Mouse (Mus musculus): ENCODE data around the gene Nsf. TPM values are rescaled to one million over a fixed set of nuclear protein-coding genes. Genes with fewer than 3 reads are reported as not detected.
"Not testable (repeated sequence)": the region's sequence is repeated elsewhere in the genome, so short reads cannot be mapped to it uniquely, and the experiment has no call there.

The Nsf gene
- total RNA-seq, 2 experiments from 2014 or later: 1,134 to 1,252 TPM

GRCm38 (mm10) chr11:103901581-103901966 is 52.3 kb downstream of the Nsf start:
- H3K4me3 ChIP-seq: no peak overlapping the region
- no peak overlapping the region for H3K27ac ChIP-seq
- no peak for DNase-seq (ENCODE audit: low spot score in 2 of 2)
- no peak for TF ChIP-seq CTCF (conservative IDR thresholded peaks at IDR 0.05)

- peak in 1 of 2 experiments; percentile 44 for DNase-seq (ENCODE audit: low spot score in 2 of 2)
- Histone ChIP-seq H3K4me3 (no peak overlapping the region), H3K27ac (peak overlapping the region; percentile 36; the same call in 1 of the 2 replicates)
- no peak for TF ChIP-seq CTCF (conservative IDR thresholded peaks at IDR 0.05)
These were observed 52.9 kb downstream of the Nsf start for GRCm38 (mm10) chr11:103900803-103901580.

- Histone ChIP-seq H3K27ac (peak overlapping the region; percentile 60), H3K4me3 (no peak overlapping the region)
- TF ChIP-seq CTCF (conservative IDR thresholded peaks at IDR 0.05): no peak
- no peak for DNase-seq (ENCODE audit: low spot score in 2 of 2)
These were observed 56.7 kb downstream of the Nsf start for GRCm38 (mm10) chr11:103896966-103897750.

GRCm38 (mm10) chr11:103896056-103896455 is 57.8 kb downstream of the Nsf start:
- DNase-seq (ENCODE audit: low spot score in 2 of 2): no peak

GRCm38 (mm10) chr11:103892831-103893230 is 61.0 kb downstream of the Nsf start:
- no peak for TF ChIP-seq CTCF (conservative IDR thresholded peaks at IDR 0.05)
- peak overlapping the region; percentile 5; the same call in 1 of the 2 replicates for H3K27ac ChIP-seq
- no peak for DNase-seq (ENCODE audit: low spot score in 2 of 2)
- H3K4me3 ChIP-seq: no peak overlapping the region

More at GRCm38 (mm10) chr11:103896056-103896455, 57.8 kb downstream of the Nsf start:
- TF ChIP-seq CTCF (conservative IDR thresholded peaks at IDR 0.05): no peak
- Histone ChIP-seq H3K27ac (no peak overlapping the region), H3K4me3 (no peak overlapping the region)

- DNase-seq (ENCODE audit: low spot score in 2 of 2): no peak
- Histone ChIP-seq H3K4me3 (no peak overlapping the region), H3K27ac (no peak overlapping the region; the same call in 1 of the 2 replicates)
- TF ChIP-seq CTCF (conservative IDR thresholded peaks at IDR 0.05): no peak
These were observed 62.1 kb downstream of the Nsf start for GRCm38 (mm10) chr11:103891781-103892180.

- peak; percentile 54 to 67 for DNase-seq (ENCODE audit: low spot score in 2 of 2)
- Histone ChIP-seq H3K4me3 (no peak overlapping the region), H3K27ac (peak overlapping the region; percentile 71; the same call in 1 of the 2 replicates)
- TF ChIP-seq CTCF (conservative IDR thresholded peaks at IDR 0.05): no peak
These were observed 63.3 kb downstream of the Nsf start for GRCm38 (mm10) chr11:103890337-103891186.

GRCm38 (mm10) chr11:103887724-103888410 is 66.0 kb downstream of the Nsf start:
- peak overlapping the region; percentile 0; the same call in 1 of the 2 replicates for H3K27ac ChIP-seq
- DNase-seq (ENCODE audit: low spot score in 2 of 2): no peak

GRCm38 (mm10) chr11:103884749-103885383 is 69.0 kb downstream of the Nsf start:
- peak in 1 of 2 experiments; percentile 43 for DNase-seq (ENCODE audit: low spot score in 2 of 2)
- TF ChIP-seq CTCF (conservative IDR thresholded peaks at IDR 0.05): no peak
- Histone ChIP-seq H3K4me3 (no peak overlapping the region), H3K27ac (peak overlapping the region; percentile 69)

More at GRCm38 (mm10) chr11:103887724-103888410, 66.0 kb downstream of the Nsf start:
- no peak overlapping the region for H3K4me3 ChIP-seq
- TF ChIP-seq CTCF (conservative IDR thresholded peaks at IDR 0.05): no peak

- no peak overlapping the region; the same call in 1 of the 2 replicates for H3K27ac ChIP-seq
- no peak for DNase-seq (ENCODE audit: low spot score in 2 of 2)
- H3K4me3 ChIP-seq: no peak overlapping the region
- no peak for TF ChIP-seq CTCF (conservative IDR thresholded peaks at IDR 0.05)
These were observed 70.1 kb downstream of the Nsf start for GRCm38 (mm10) chr11:103883793-103884192.

- not testable (repeated sequence) for DNase-seq (ENCODE audit: low spot score in 2 of 2); H3K27ac ChIP-seq; H3K4me3 ChIP-seq
These were observed 74.4 kb downstream of the Nsf start for GRCm38 (mm10) chr11:103879476-103879875.
